Mouse (Mus musculus): ENCODE results near the gene Usp48.

Usp48 gene

GRCm38 (mm10) chr4:137706510-137706909 lies 113.0 kb downstream of the Usp48 start:
- TF ChIP-seq GATA4 (IDR thresholded peaks at IDR 0.05; ENCODE audit: insufficient replicate concordance, low read length) = no peak

GRCm38 (mm10) chr4:137707216-137707990 lies 113.8 kb downstream of the Usp48 start:
- TF ChIP-seq GATA4 (IDR thresholded peaks at IDR 0.05; ENCODE audit: insufficient replicate concordance, low read length) = no peak
